Mouse (Mus musculus): ENCODE measurements around the gene Supt6.

Supt6 gene

DNA sequence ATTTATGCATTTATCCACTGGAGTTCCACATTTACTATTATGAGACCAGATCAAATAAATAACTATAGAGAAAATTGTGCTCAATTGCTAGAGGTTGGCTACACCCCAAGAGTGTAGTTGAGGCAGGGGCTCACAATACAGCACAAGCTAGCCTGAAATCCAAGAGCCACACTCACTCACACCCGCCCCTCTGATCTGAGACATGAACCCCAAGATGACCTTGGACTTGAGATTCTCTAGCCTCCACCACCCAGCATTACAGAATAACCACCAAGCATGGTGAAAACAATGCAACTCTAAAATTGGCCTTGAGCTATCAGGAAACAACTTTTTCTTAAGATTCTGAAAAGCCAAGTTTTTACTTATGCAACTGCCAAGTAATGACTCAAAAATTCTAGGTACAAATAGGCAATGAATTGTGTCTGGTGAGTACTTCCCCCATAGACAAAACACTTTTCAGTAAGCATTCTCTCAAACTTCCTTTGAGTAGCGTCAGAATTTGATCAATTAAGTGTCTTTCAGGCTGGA, 63.9 kb downstream of the Supt6 start:
- no peak for DNase-seq

DNA sequence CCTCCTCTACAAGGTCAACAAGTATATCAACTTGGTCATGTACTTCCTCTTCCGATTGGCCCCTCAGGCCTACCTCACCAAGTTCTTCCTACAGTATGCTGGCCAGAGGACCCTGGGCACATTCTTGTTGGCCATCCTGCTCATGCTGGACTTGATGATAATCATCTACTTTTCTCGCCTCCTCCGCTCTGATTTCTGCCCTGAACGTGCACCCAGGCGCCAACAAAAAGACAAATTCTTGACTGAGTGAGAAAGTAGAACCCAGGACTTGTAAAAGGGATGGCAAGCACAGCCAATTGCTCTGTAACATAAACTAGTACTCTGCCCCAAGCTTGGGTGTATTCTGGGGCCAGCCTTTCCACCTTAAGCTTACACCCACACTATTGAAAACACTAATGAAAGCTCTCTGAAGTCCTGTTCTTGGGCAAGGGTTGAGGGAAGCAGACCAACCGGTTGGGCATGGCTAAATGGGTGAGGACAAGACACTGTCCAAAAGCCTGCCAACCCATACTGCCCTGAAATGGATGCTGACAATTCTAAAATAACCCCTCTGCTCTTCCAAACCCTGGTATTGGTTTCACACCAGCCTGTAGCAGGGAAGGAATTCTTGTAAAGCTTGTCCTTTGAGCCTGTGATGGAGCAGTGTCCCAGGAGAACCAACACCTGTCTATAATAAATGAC, 65.6 kb downstream of the Supt6 start:
- DNase-seq: no peak

GRCm38 (mm10) chr11:78179438-78179999, 66.3 kb downstream of the Supt6 start:
- DNase-seq: no peak

GRCm38 (mm10) chr11:78178859-78179437, 66.8 kb downstream of the Supt6 start:
- DNase-seq: peak in 1 of 2 experiments; percentile 21

GRCm38 (mm10) chr11:78177903-78178858, 67.6 kb downstream of the Supt6 start:
- DNase-seq: peak; percentile 91

DNA sequence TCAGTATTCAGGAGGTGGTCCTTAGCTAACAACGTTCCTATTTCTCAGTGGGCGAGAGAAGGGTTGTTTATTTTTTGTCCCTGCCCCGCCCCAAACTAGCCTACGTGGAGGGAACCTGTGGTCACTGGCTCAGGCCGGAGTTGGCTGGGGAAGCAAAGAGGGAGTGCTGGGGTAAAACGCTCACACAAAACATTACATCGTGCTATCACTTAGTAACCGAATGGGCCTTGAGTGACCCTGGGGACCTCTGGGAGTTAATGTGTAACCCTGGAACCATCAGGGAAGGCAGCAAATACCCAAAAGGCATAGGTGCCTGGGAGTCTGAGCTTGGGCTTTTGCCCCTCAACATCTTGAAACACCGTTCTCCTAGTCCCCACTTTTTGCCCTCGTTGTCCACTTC, 68.3 kb downstream of the Supt6 start:
- no peak for DNase-seq

DNA sequence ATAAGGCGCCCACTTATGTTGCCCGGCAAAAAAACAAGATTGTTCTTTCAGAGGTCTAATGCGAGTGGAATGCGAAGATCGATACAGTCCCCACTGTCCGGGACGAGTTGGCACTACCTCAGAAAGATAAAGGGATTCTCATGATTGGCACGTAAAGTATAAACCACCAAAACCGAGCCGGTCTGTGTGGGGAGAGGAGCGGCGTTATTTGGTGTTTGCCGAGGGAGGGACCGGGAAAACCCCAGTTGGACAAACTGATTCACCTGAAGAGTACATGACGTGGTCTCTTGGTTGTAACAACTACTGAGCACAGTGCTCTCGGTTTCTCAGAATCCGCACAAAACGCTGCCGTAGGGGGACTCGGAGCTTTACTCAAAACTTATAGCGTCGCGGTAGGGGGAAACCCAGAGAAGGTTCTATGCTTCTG, 68.9 kb downstream of the Supt6 start:
- DNase-seq: peak; percentile 46 to 47

- DNase-seq: peak; percentile 95
Observed at GRCm38 (mm10) chr11:78176402-78176862, 69.4 kb downstream of the Supt6 start, which contains the start of the genes Nek8 and Tlcd1. Gene Nek8 (minus strand): TSS chr11:78176675. Gene Tlcd1 (plus strand): TSS chr11:78176711.

DNA sequence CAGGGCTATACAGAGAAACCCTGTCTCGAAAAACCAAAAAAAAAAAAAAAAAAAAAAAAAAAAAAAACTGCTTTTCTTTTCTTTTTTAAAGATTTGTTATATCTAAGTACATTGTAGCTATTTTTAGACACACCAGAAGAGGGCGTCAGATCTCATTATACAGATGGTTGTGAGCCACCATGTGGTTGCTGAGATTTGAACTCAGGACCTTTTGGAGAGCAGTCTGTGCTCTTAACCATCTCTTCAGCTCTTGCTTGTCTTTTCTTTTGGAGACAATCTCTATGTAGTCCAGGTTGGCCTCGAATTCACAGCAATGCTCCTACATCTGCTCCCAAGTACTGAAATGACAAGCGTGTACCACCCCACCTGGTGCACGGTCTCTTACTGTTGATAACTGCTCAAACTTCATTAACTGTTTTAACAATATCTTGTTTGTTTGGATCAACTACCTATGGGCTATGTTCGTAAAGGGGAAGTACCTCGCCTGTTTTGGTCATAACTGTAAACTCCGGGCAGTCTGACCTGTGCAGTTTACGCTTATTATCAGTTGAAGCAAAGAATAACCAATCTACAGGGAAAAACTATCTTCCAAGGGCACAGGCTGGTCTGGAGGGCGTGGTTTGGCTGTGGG, 69.9 kb downstream of the Supt6 start:
- no peak for DNase-seq

GRCm38 (mm10) chr11:78174506-78174905, 71.3 kb downstream of the Supt6 start:
- no peak for DNase-seq

DNA sequence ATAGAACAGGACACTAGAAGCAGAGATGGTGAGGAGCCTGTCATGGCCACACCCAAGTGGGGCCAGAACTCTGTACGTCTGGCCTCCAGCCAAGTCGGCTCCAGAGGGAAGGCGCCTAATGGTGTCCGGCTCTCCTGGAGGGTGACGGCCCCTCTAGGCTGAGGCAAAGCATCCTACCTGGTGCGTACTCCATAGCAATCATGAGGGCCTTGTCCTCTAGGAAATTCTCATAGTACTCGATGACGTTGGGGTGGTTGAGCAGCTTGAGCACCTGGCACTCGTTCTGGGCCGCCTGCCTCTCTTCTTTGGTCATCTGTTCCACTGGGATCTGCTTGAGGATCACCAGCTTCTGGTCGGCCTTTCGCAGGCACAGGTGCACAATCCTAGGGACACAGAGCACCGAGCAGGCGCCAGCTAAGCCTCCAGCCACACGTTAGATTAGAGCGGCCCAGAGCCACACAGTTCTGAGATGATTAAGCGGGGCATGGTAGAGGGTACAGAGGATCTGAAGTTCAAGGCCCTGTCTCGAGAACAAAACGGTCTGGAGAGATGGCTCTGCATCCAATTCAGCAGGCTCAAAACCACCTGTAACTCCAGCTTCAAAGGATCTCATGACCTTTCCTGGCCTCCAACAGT, 72.9 kb downstream of the Supt6 start:
- no peak for DNase-seq

GRCm38 (mm10) chr11:78172034-78172747, 73.6 kb downstream of the Supt6 start:
- peak; percentile 30 to 42 for DNase-seq

GRCm38 (mm10) chr11:78171328-78171727, 74.5 kb downstream of the Supt6 start:
- DNase-seq: no peak

- DNase-seq: no peak
Observed at GRCm38 (mm10) chr11:78170306-78170705, 75.5 kb downstream of the Supt6 start.

DNA sequence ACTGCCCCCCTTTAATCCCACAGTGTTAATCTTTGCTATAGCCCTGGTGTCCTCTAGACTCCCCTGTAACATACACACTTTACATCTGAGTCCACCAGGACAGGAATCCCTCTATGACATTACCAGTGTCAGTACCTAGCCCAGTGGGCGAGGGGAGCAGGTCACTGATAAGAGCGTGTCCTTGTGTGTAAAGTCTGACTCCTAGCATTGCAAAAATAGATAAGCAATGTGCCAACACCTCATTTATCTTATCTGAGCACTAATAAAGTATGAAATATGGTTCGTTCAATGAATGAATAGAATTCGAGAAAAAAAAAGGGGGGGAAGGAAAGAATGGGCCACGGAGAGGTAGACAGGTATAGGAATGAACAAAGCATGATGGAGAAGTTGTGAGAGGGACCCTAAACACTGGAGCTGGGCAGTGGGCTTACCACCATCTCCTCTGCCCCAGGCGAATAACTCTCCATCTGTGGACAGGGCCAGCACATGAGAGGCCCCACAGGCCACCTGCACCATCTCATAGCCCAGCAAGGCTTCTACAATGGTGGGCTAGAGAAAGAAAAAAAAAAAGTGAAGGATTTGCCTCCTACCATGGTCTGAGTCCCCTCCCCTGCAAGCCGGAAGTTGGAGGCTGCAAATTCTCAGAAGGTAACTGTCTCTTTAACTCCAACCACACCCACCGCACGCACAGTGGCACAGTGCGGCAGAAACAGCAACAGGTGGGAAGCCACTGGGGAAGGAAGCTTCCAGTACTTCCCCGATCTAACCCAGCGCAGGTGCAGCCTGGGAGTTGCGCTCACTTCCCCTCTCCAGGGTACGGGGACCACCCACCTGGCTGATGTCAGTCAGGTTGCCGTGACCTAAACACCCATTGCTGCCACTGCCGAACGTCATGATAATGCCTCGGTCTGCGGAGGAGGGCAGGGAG, 77.0 kb downstream of the Supt6 start:
- DNase-seq: peak; percentile 71 to 77

- DNase-seq: no peak
Observed at GRCm38 (mm10) chr11:78167257-78167959, 78.4 kb downstream of the Supt6 start.

GRCm38 (mm10) chr11:78166640-78167039, 79.1 kb downstream of the Supt6 start:
- no peak for DNase-seq

GRCm38 (mm10) chr11:78166161-78166560, 79.6 kb downstream of the Supt6 start:
- no peak for DNase-seq

- DNase-seq: no peak
Observed at GRCm38 (mm10) chr11:78165761-78166109, 80.1 kb downstream of the Supt6 start.

Measured in B cell, adult 2 months (primary cell).